Mouse (Mus musculus): Measurements from ENCODE around the gene Lkaaear1. TPM values are rescaled to one million over a fixed set of nuclear protein-coding genes. Genes with fewer than 3 reads are reported as not detected.

Gene Lkaaear1
- polyA plus RNA-seq, 1 experiment from 2014 or later = not detected

DNA sequence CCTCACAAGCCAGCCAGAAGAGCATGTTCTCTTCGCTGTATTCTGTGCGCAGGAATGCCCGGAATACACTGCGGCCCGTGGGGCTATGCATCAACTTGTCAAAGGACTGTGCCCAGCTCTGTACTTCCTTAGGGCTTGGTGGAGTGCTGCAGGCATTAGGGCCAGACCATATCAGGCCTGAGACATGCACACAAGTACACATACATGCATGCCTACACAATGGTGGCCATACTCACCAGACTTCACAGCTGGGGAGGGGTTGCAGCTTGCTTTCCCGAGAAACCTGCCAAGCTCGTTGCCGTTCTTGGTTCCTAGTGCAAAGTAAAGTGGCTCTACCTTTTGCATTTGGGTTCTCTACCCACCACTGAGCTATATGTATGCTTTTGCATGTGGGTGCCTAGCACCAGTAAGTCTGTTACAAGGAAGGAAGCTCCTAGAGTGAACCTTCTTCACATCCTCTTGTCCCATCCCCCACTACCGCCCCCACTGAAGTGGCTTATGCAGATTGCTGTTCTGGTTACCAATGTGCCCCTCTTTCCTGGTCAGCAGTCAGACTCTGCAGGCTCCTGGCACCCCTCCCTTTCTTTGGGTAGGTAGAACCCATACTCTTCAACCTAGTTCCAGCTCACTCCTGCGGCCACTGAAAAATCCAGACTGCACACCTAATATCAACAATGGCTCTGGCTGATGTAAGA is 8.6 kb downstream of the Lkaaear1 start:
- Histone ChIP-seq H3K4me1 (replicated peaks; ENCODE audit: control insufficient read depth, insufficient read depth, low read length) (peaks cover 10% of the 10 kb centered on the region), H3K9me3 (ENCODE audit: control insufficient read depth, low read length) (no peaks in the 10 kb centered on the region), H3K27me3 (ENCODE audit: control insufficient read depth, insufficient read depth, low read length) (no peaks in the 10 kb centered on the region), H3K4me3 (replicated peaks; ENCODE audit: low read length) (no peak overlapping the region), H3K27ac (no peak overlapping the region), H3K36me3 (replicated peaks; ENCODE audit: control insufficient read depth, insufficient read depth) (peaks cover 51% of the 10 kb centered on the region), H3K4me2 (replicated peaks) (no peak overlapping the region), H3K9ac (no peak overlapping the region)
- no peak for ATAC-seq (ENCODE audit: low FRiP score)
- no peak for DNase-seq (ENCODE audit: low spot score)
- 90% methylated on average over 10 of the region's 10 CpGs for WGBS

DNA sequence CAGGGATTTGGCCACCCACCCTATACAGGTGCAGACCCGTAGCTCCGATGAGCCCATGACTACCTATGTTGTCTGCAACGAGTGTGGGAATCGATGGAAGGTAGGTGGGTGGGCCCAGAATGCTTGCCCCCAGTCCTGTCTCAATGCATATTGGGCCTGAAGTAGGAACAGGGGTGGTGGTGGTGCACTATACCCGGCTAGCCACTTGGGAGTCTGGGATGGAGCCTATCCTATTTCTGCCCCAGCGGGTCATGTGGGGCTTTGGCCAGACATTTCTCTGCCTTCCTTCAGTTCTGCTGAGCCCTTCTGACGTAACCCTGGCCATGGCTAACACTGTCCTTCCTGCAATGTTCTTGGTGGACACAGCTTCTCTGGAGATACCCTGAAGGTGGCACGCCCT is 10.7 kb downstream of the Lkaaear1 start:
- ATAC-seq (ENCODE audit: low FRiP score) (no peak), DNase-seq (ENCODE audit: low spot score) (no peak)
- no peak overlapping the region for H3K4me2 ChIP-seq (replicated peaks)
- WGBS = 92% methylated on average over 8 of the region's 8 CpGs
- peaks cover 3% of the 10 kb centered on the region for H3K4me1 ChIP-seq (replicated peaks; ENCODE audit: control insufficient read depth, insufficient read depth, low read length)
- H3K9ac ChIP-seq = no peak overlapping the region
- no peaks in the 10 kb centered on the region for H3K9me3 ChIP-seq (ENCODE audit: control insufficient read depth, low read length)
- peaks cover 52% of the 10 kb centered on the region for H3K36me3 ChIP-seq (replicated peaks; ENCODE audit: control insufficient read depth, insufficient read depth)
- H3K27ac ChIP-seq = no peak overlapping the region
- no peaks in the 10 kb centered on the region for H3K27me3 ChIP-seq (ENCODE audit: control insufficient read depth, insufficient read depth, low read length)
- no peak overlapping the region for H3K4me3 ChIP-seq (replicated peaks; ENCODE audit: low read length)

DNA sequence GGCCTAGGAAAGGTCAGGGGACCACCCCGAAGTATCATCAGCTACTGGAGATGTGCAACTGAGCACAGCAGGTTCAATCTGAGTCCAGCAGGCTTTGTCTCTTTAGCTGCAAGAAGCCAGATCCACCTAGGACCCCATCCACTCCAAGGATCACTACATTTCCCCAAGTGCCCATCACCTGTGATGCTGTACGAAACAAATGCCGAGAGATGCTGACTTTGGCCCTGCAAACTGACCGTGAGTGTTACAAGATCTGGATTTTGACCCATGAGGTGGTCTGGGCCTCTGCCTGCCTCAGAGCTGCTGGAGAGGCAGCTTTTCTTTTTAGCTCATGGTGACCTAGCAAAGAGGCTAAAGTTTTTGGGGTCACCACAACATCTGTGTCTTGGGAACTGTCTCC is 12.6 kb downstream of the Lkaaear1 start:
- Histone ChIP-seq H3K4me1 (replicated peaks; ENCODE audit: control insufficient read depth, insufficient read depth, low read length) (peaks cover 12% of the 10 kb centered on the region), H3K9me3 (ENCODE audit: control insufficient read depth, low read length) (no peaks in the 10 kb centered on the region), H3K4me3 (replicated peaks; ENCODE audit: low read length) (no peak overlapping the region), H3K36me3 (replicated peaks; ENCODE audit: control insufficient read depth, insufficient read depth) (peaks cover 52% of the 10 kb centered on the region), H3K9ac (no peak overlapping the region), H3K4me2 (replicated peaks) (no peak overlapping the region), H3K27me3 (ENCODE audit: control insufficient read depth, insufficient read depth, low read length) (no peaks in the 10 kb centered on the region), H3K27ac (no peak overlapping the region)
- DNase-seq (ENCODE audit: low spot score) (no peak), ATAC-seq (ENCODE audit: low FRiP score) (no peak)
- 93% methylated on average over 4 of the region's 4 CpGs for WGBS

DNA sequence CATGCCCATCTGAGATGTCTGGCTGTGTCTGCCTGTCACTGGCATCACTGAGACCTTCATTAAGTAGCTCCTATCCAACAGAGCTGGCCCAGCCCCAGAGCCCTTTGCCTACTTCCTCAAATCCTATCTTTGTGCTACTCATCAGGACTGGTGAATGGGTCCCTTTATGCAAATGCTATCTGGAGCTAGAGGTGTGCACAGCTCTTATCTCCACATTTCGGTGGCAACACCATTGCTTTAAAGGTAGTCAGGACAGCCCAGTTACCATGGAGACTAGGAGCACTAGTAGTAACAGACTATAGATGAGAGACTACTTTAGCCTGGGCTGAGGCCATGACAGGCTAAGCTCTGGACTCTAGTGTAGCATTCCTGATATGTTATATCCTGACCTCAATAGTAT is 13.5 kb downstream of the Lkaaear1 start:
- no peaks in the 10 kb centered on the region for H3K9me3 ChIP-seq (ENCODE audit: control insufficient read depth, low read length)
- H3K36me3 ChIP-seq (replicated peaks; ENCODE audit: control insufficient read depth, insufficient read depth) = peaks cover 52% of the 10 kb centered on the region
- H3K9ac ChIP-seq = no peak overlapping the region
- WGBS = 89% methylated on average over 1 of the region's 1 CpGs
- peaks cover 13% of the 10 kb centered on the region for H3K4me1 ChIP-seq (replicated peaks; ENCODE audit: control insufficient read depth, insufficient read depth, low read length)
- no peak overlapping the region for H3K4me3 ChIP-seq (replicated peaks; ENCODE audit: low read length)
- H3K27ac ChIP-seq = no peak overlapping the region
- ATAC-seq (ENCODE audit: low FRiP score) (no peak), DNase-seq (ENCODE audit: low spot score) (no peak)
- no peak overlapping the region for H3K4me2 ChIP-seq (replicated peaks)
- no peaks in the 10 kb centered on the region for H3K27me3 ChIP-seq (ENCODE audit: control insufficient read depth, insufficient read depth, low read length)

DNA sequence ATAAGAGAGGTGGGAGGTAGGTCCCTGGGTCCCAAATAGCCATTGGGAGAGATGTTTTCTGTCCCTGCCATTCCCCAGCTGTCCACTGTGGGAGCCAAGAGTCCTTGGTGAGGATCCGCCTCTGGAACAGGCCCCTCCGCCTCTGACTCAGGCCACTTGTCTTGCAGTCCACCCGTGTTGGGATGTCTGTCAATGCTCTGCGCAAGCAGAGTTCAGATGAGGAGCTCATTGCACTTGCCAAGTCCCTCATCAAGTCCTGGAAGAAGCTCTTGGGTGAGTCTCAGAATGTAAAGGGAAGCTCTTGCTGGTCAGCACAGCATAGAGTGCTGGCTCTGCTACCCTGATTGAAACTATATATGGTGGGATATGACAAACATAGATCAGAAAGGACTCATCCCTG is 14.9 kb downstream of the Lkaaear1 start:
- Histone ChIP-seq H3K27me3 (ENCODE audit: control insufficient read depth, insufficient read depth, low read length) (no peaks in the 10 kb centered on the region), H3K27ac (no peak overlapping the region), H3K4me2 (replicated peaks) (no peak overlapping the region), H3K4me3 (replicated peaks; ENCODE audit: low read length) (no peak overlapping the region), H3K9ac (no peak overlapping the region), H3K9me3 (ENCODE audit: control insufficient read depth, low read length) (no peaks in the 10 kb centered on the region), H3K4me1 (replicated peaks; ENCODE audit: control insufficient read depth, insufficient read depth, low read length) (peaks cover 13% of the 10 kb centered on the region), H3K36me3 (replicated peaks; ENCODE audit: control insufficient read depth, insufficient read depth) (peaks cover 38% of the 10 kb centered on the region)
- 73% methylated on average over 4 of the region's 4 CpGs for WGBS
- DNase-seq (ENCODE audit: low spot score) (no peak), ATAC-seq (ENCODE audit: low FRiP score) (no peak)

DNA sequence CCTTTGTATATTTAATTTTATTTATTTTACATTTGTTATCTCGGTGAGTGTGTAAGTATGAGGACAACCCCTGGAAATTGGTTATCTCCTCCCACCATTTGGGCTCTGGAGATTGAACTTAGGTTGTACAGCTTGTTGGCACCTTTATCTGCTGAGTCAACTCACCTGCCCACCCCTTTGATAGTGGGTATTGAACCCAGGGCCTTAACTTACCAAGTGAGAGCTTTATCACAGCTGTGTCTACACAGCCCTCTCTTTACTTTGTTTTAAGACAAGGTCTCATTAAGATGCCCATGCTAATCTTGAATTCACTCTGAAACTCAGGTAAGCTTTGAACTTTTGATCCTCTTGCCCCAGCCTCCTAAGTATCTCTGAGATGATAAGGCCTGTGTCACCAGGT is 16.3 kb downstream of the Lkaaear1 start:
- Histone ChIP-seq H3K36me3 (replicated peaks; ENCODE audit: control insufficient read depth, insufficient read depth) (peaks cover 24% of the 10 kb centered on the region), H3K27me3 (ENCODE audit: control insufficient read depth, insufficient read depth, low read length) (no peaks in the 10 kb centered on the region), H3K4me1 (replicated peaks; ENCODE audit: control insufficient read depth, insufficient read depth, low read length) (peaks cover 13% of the 10 kb centered on the region), H3K9me3 (ENCODE audit: control insufficient read depth, low read length) (no peaks in the 10 kb centered on the region), H3K27ac (no peak overlapping the region), H3K4me3 (replicated peaks; ENCODE audit: low read length) (no peak overlapping the region), H3K9ac (no peak overlapping the region), H3K4me2 (replicated peaks) (no peak overlapping the region)
- ATAC-seq (ENCODE audit: low FRiP score) (no peak), DNase-seq (ENCODE audit: low spot score) (no peak)
- WGBS = 94% methylated on average over 1 of the region's 1 CpGs

DNA sequence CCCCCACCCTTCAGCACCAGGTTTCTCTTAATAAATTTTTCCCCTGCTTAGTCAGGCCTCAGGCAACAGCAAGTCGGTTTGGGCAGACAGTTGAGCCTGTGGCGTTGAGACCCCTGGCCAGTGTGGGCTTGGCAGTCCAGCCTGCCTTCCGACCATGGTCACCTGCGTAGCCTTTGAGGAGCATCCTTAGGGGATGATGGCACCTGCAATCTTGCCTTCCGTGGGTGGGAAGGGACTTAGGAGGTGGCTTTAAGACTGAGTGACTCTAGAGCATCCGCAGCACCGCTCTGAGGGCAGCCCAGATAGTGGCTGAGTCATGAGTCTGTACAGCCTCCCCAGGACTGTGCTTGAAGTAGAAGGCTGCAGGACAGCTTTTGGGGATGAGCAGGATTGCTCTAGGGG is 17.5 kb downstream of the Lkaaear1 start:
- peak overlapping the region; percentile 79 for H3K4me3 ChIP-seq (replicated peaks; ENCODE audit: low read length)
- peaks cover 12% of the 10 kb centered on the region for H3K36me3 ChIP-seq (replicated peaks; ENCODE audit: control insufficient read depth, insufficient read depth)
- H3K4me2 ChIP-seq (replicated peaks) = peak overlapping the region; percentile 71
- 13% methylated on average over 7 of the region's 7 CpGs for WGBS
- H3K9ac ChIP-seq = peak overlapping the region; percentile 94
- H3K9me3 ChIP-seq (ENCODE audit: control insufficient read depth, low read length) = no peaks in the 10 kb centered on the region
- ATAC-seq (ENCODE audit: low FRiP score) (peak; percentile 16; the same call in 1 of the 2 replicates), DNase-seq (ENCODE audit: low spot score) (no peak)
- H3K27ac ChIP-seq = peak overlapping the region; percentile 58
- no peaks in the 10 kb centered on the region for H3K27me3 ChIP-seq (ENCODE audit: control insufficient read depth, insufficient read depth, low read length)
- H3K4me1 ChIP-seq (replicated peaks; ENCODE audit: control insufficient read depth, insufficient read depth, low read length) = peaks cover 21% of the 10 kb centered on the region

DNA sequence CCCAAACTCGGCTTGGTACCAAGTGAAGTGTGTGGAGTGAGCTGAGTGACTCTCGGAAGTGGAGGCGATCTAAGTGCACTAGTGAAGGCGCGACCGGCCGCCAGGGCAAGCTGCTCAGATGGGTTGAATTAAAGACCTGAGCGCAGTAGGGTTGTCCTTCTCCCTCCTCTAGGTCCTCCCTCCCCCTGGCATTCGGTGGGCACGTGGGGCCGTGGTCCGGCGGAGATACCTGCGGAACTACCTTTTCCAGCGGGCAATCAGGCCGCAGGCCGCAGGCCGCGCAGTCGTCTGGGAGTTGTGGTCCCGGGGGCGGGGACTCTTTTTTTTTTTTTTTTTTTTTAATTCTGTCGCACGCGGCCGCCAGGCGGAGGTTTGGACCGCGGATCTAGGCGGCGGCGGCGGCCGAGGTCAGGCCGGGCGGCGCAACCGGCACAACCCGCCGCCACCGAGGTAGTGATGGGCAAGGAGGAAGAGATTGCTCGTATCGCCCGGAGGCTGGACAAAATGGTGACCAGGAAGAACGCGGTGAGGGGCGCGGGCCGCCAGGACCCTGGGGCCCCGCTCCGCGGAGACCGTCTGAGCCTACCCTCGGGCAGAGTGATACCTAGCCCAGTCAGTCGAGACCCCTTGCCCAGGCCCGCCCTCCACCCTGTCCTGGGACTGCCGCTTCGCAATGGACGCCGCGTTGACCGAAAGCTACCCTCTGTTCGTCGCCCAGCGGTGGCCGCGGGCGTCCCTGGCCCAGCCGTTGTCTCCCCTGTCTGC is 18.1 kb downstream of the Lkaaear1 start, which contains the start of gene Tcea2:
Gene Tcea2, plus strand, starts transcription at position 360 of the 765 bp plus-strand sequence.
- peak within 1 kb of the TSS; percentile 71 for H3K4me2 ChIP-seq (replicated peaks)
- no peaks in the 10 kb centered on the region for H3K27me3 ChIP-seq (ENCODE audit: control insufficient read depth, insufficient read depth, low read length)
- ATAC-seq (ENCODE audit: low FRiP score) (peak; percentile 52), DNase-seq (ENCODE audit: low spot score) (peak; percentile 61)
- under 1% methylated on average over 66 of the region's 69 CpGs for WGBS
- H3K4me1 ChIP-seq (replicated peaks; ENCODE audit: control insufficient read depth, insufficient read depth, low read length) = peaks cover 26% of the 10 kb centered on the region
- peak within 1 kb of the TSS; percentile 79 for H3K4me3 ChIP-seq (replicated peaks; ENCODE audit: low read length)
- H3K9ac ChIP-seq = peak within 1 kb of the TSS; percentile 94
- peak within 1 kb of the TSS; percentile 58 for H3K27ac ChIP-seq
- peaks cover 6% of the 10 kb centered on the region; the same call in 1 of the 2 replicates for H3K36me3 ChIP-seq (replicated peaks; ENCODE audit: control insufficient read depth, insufficient read depth)
- H3K9me3 ChIP-seq (ENCODE audit: control insufficient read depth, low read length) = no peaks in the 10 kb centered on the region

DNA sequence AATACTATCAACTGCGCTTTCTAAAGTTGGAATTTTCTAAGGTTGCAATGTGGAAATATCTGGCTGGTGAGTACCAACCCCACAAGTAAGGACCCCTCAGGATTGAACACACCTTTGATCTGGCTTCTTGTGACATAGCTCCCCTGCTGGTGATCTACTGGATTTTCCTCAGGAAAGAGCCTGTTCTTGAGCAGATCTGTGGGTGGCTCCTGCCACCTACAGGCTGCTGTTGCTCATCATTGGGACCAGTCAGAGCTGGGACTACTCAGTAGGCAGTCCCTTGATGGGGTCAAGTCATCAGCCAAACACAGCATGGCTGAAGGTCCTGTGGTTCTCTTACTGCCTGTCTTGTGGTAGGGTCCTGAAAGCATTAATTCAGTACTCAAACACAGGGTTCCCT is 19.5 kb downstream of the Lkaaear1 start:
- 57% methylated on average over 1 of the region's 1 CpGs for WGBS
- Histone ChIP-seq H3K27me3 (ENCODE audit: control insufficient read depth, insufficient read depth, low read length) (no peaks in the 10 kb centered on the region), H3K36me3 (replicated peaks; ENCODE audit: control insufficient read depth, insufficient read depth) (no peaks in the 10 kb centered on the region), H3K27ac (no peak overlapping the region), H3K4me1 (replicated peaks; ENCODE audit: control insufficient read depth, insufficient read depth, low read length) (peaks cover 27% of the 10 kb centered on the region), H3K9ac (no peak overlapping the region), H3K4me2 (replicated peaks) (no peak overlapping the region), H3K4me3 (replicated peaks; ENCODE audit: low read length) (no peak overlapping the region), H3K9me3 (ENCODE audit: control insufficient read depth, low read length) (no peaks in the 10 kb centered on the region)
- ATAC-seq (ENCODE audit: low FRiP score) (peak; percentile 56), DNase-seq (ENCODE audit: low spot score) (peak; percentile 76)
